Mouse (Mus musculus): Measurements from ENCODE around the gene Mzf1. TPM values are rescaled to one million over a fixed set of nuclear protein-coding genes. Genes with fewer than 3 reads are reported as not detected.

Gene Mzf1
- total and polyA plus RNA-seq, 3 experiments: 0.31 to 0.55 (median 0.50) TPM

- in situ Hi-C loops (cut with MboI; ENCODE audit: low pct_ligation_motif_present, low pct_unique_long_range_greater_than_20kb, low sequenced_read_pairs): no loop called here
- Histone ChIP-seq H3K9me3 (replicated peaks; ENCODE audit: low read length) (no peaks in the 10 kb centered on the region), H3K36me3 (replicated peaks in 1 of 2; ENCODE audit: control insufficient read depth in 1 of 2, insufficient read depth in 1 of 2, low read length in 1 of 2) (peaks cover 69 to 79% of the 10 kb centered on the region in 2 experiments), H3K4me2 (ENCODE audit: insufficient read depth, low read depth, poor library complexity, severe bottlenecking) (no peak overlapping the region), H3K9ac (ENCODE audit: insufficient read depth, low read depth) (no peak overlapping the region), H3K27me3 (replicated peaks) (no peaks in the 10 kb centered on the region), H3K79me2 (replicated peaks; ENCODE audit: control insufficient read depth, extremely low read depth, insufficient read depth, poor library complexity, severe bottlenecking) (peaks cover 24% of the 10 kb centered on the region), H3K27ac (ENCODE audit: insufficient read depth, low read depth) (no peak overlapping the region), H3K4me3 (replicated peaks in 1 of 3; ENCODE audit: low read depth in 2 of 3, low read length in 2 of 3, poor library complexity in 1 of 3) (no peak overlapping the region), H3K4me1 (ENCODE audit: control insufficient read depth in 1 of 2, insufficient read depth in 2 of 2) (peaks cover 20 to 66% of the 10 kb centered on the region in 2 experiments)
- DNase-seq (ENCODE audit: extremely low read depth): no peak
- dilution Hi-C loops (cut with MboI; ENCODE audit: extremely low pct_ligation_motif_present, extremely low pct_unique_long_range_greater_than_20kb, low sequenced_read_pairs): no loop called here
- TF ChIP-seq JUND (conservative IDR thresholded peaks at IDR 0.05; ENCODE audit: low read depth, low read length) (no peak), IRF4 (IDR thresholded peaks at IDR 0.05; ENCODE audit: low read depth, low read length) (no peak), ZKSCAN1 (IDR thresholded peaks at IDR 0.05; ENCODE audit: borderline replicate concordance, low read depth, low read length) (no peak), MAX (IDR thresholded peaks at IDR 0.05; ENCODE audit: low read length) (no peak), SIN3A (IDR thresholded peaks at IDR 0.05; ENCODE audit: low read length) (no peak), RAD21 (IDR thresholded peaks at IDR 0.05; ENCODE audit: low read depth, low read length) (no peak), MAZ (IDR thresholded peaks at IDR 0.05; ENCODE audit: low read depth, low read length) (no peak), USF2 (conservative IDR thresholded peaks at IDR 0.05; ENCODE audit: low read depth, low read length) (no peak), MYC (IDR thresholded peaks at IDR 0.05; ENCODE audit: low read depth, low read length) (no peak), TBP (conservative IDR thresholded peaks at IDR 0.05; ENCODE audit: low read depth, low read length) (no peak), ZC3H11A (IDR thresholded peaks at IDR 0.05; ENCODE audit: low read depth, low read length) (no peak), POLR2AphosphoS2 (IDR thresholded peaks at IDR 0.05; ENCODE audit: low read depth, low read length) (no peak), RCOR1 (conservative IDR thresholded peaks at IDR 0.05; ENCODE audit: low read depth, low read length) (no peak), TCF12 (IDR thresholded peaks at IDR 0.05; ENCODE audit: low read depth, low read length) (no peak), POLR2A (IDR thresholded peaks at IDR 0.05; ENCODE audit: low read depth, low read length) (no peak), NELFE (IDR thresholded peaks at IDR 0.05; ENCODE audit: low read depth, low read length) (no peak)
Measured at GRCm38 (mm10) chr7:13032541-13032940, 22.0 kb downstream of the Mzf1 start.

- Histone ChIP-seq H3K9ac (ENCODE audit: insufficient read depth, low read depth) (no peak overlapping the region), H3K9me3 (replicated peaks; ENCODE audit: low read length) (no peaks in the 10 kb centered on the region), H3K79me2 (replicated peaks; ENCODE audit: control insufficient read depth, extremely low read depth, insufficient read depth, poor library complexity, severe bottlenecking) (peaks cover 23% of the 10 kb centered on the region), H3K27ac (ENCODE audit: insufficient read depth, low read depth) (no peak overlapping the region), H3K27me3 (replicated peaks) (no peaks in the 10 kb centered on the region), H3K36me3 (replicated peaks in 1 of 2; ENCODE audit: control insufficient read depth in 1 of 2, insufficient read depth in 1 of 2, low read length in 1 of 2) (peaks cover 74 to 85% of the 10 kb centered on the region in 2 experiments), H3K4me1 (ENCODE audit: control insufficient read depth in 1 of 2, insufficient read depth in 2 of 2) (peaks cover 20 to 71% of the 10 kb centered on the region in 2 experiments), H3K4me3 (replicated peaks in 1 of 3; ENCODE audit: low read depth in 2 of 3, low read length in 2 of 3, poor library complexity in 1 of 3) (no peak overlapping the region), H3K4me2 (ENCODE audit: insufficient read depth, low read depth, poor library complexity, severe bottlenecking) (no peak overlapping the region)
- TF ChIP-seq CHD2 (IDR thresholded peaks at IDR 0.05; ENCODE audit: low read length): no peak
- no peak for TF ChIP-seq MAFK (IDR thresholded peaks at IDR 0.05; ENCODE audit: insufficient replicate concordance, low read length)
- no peak for TF ChIP-seq JUND (conservative IDR thresholded peaks at IDR 0.05; ENCODE audit: low read depth, low read length)
- no peak for TF ChIP-seq USF1 (IDR thresholded peaks at IDR 0.05; ENCODE audit: low read depth, low read length)
- TF ChIP-seq EP300 (IDR thresholded peaks at IDR 0.05; ENCODE audit: low read length): no peak
- no peak for TF ChIP-seq SIN3A (IDR thresholded peaks at IDR 0.05; ENCODE audit: low read length)
- TF ChIP-seq POLR2A (IDR thresholded peaks at IDR 0.05; ENCODE audit: low read depth, low read length): peak; percentile 45; the same call in 1 of the 2 replicates
- no peak for TF ChIP-seq MXI1 (IDR thresholded peaks at IDR 0.05; ENCODE audit: low read depth, low read length)
- DNase-seq (ENCODE audit: extremely low read depth): no peak
- in situ Hi-C loops (cut with MboI; ENCODE audit: low pct_ligation_motif_present, low pct_unique_long_range_greater_than_20kb, low sequenced_read_pairs): no loop called here
- dilution Hi-C loops (cut with MboI; ENCODE audit: extremely low pct_ligation_motif_present, extremely low pct_unique_long_range_greater_than_20kb, low sequenced_read_pairs): no loop called here
Measured at GRCm38 (mm10) chr7:13031983-13032382, 22.6 kb downstream of the Mzf1 start.

Measured in CH12.LX (cell line).